Mouse (Mus musculus) myocyte (in vitro differentiated cells): Measurements from ENCODE around the gene Bend7.

Experiments
- CEBPB ChIP-seq: IDR thresholded peaks from 2 replicates; pipeline ENCODE4 v1.6.1; 2011; ENCODE audit warnings: mild to moderate bottlenecking, moderate library complexity; ENCODE audit not compliant: poor library complexity, insufficient read depth, severe bottlenecking
- E2F4 ChIP-seq: IDR thresholded peaks from one replicate; pipeline ENCODE4 v1.6.1; 2011; ENCODE audit warnings: mild to moderate bottlenecking, control low read depth, moderate library complexity; ENCODE audit not compliant: insufficient read depth
- MAX ChIP-seq: IDR thresholded peaks from one replicate; pipeline ENCODE4 v1.6.1; 2011; ENCODE audit warnings: low read depth, mild to moderate bottlenecking, control low read depth
- MYOD1 ChIP-seq, 3 experiments: IDR thresholded peaks; one replicate each; pipeline ENCODE4 v1.6.1; 2011; ENCODE audit warnings: control low read depth in 2 of 3, low read depth in 2 of 3, mild to moderate bottlenecking in 2 of 3, moderate library complexity in 1 of 3; ENCODE audit not compliant: insufficient read length in 2 of 3, control insufficient read depth in 1 of 3
- POLR2A ChIP-seq: IDR thresholded peaks from one replicate; pipeline ENCODE4 v1.6.1; 2011; ENCODE audit warnings: low read depth, mild to moderate bottlenecking, control low read depth, moderate library complexity; ENCODE audit not compliant: insufficient read length
- TCF3 ChIP-seq: IDR thresholded peaks from one replicate; pipeline ENCODE4 v1.6.1; 2011; ENCODE audit warnings: low read depth, control low read depth; ENCODE audit not compliant: insufficient read length
- USF1 ChIP-seq: IDR thresholded peaks from one replicate; pipeline ENCODE4 v1.6.1; 2011; ENCODE audit warnings: low read depth, mild to moderate bottlenecking, control low read depth, moderate library complexity

GRCm38 (mm10) chr2:4669701-4670100, 47.9 kb upstream of the Bend7 start:
- TF ChIP-seq POLR2A (no peak), USF1 (no peak), E2F4 (no peak), CEBPB (no peak), MAX (no peak), TCF3 (no peak), MYOD1 (IDR thresholded peaks at IDR 0.05; ENCODE audit: control insufficient read depth in 1 of 3, insufficient read length in 2 of 3, low read depth in 2 of 3) (no peak)
